Mouse (Mus musculus) mouse embryonic stem cell (cell line): ENCODE measurements around the gene Tfdp2.
"Not testable (repeated sequence)": the region's sequence is repeated elsewhere in the genome, so short reads cannot be mapped to it uniquely, and the experiment has no call there.

Experiments used
- in situ Hi-C, 2 experiments: fragments of 300-500 bp; cut with MboI; formaldehyde crosslinking; loops; 1 replicate in 1 of 2; 3 replicates in 1 of 2; pipeline ENCODE4 v1.14.3; 2019 to 2020; ENCODE audit warnings: low sequenced_read_pairs in 2 of 2, low pct_unique_long_range_greater_than_20kb in 1 of 2, mixed read lengths in 1 of 2; ENCODE audit not compliant: unreplicated experiment in 1 of 2

Gene Tfdp2

GRCm38 (mm10) chr9:96351771-96352170 is 155.7 kb downstream of the Tfdp2 start:
- in situ Hi-C loops: not testable (repeated sequence)

GRCm38 (mm10) chr9:96353121-96353769 is 157.2 kb downstream of the Tfdp2 start:
- in situ Hi-C loops: no loop called here

GRCm38 (mm10) chr9:96353799-96354198 is 157.7 kb downstream of the Tfdp2 start:
- in situ Hi-C loops: no loop called here

- in situ Hi-C loops: no loop called here
Observed at GRCm38 (mm10) chr9:96360056-96360455, 164.0 kb downstream of the Tfdp2 start.

GRCm38 (mm10) chr9:96363581-96364140 is 167.6 kb downstream of the Tfdp2 start:
- in situ Hi-C loops: no loop called here

- in situ Hi-C loops: no loop called here
Observed at GRCm38 (mm10) chr9:96364141-96364838, 168.2 kb downstream of the Tfdp2 start, which contains the start of gene Atp1b3. TSS of gene Atp1b3 (minus strand) at chr9:96364442.

- in situ Hi-C loops: no loop called here
Observed at GRCm38 (mm10) chr9:96365271-96365872, 169.3 kb downstream of the Tfdp2 start.

GRCm38 (mm10) chr9:96369654-96370384 is 173.7 kb downstream of the Tfdp2 start:
- in situ Hi-C loops: no loop called here

GRCm38 (mm10) chr9:96371075-96371474 is 175.0 kb downstream of the Tfdp2 start:
- in situ Hi-C loops: no loop called here
